Mouse (Mus musculus) cerebellum, adult 11 months (tissue): ENCODE results near the gene Mrps23.

Source experiments
- DNase-seq: peaks from one replicate; pipeline ENCODE4 v3.0.0; 2022

Mrps23 gene

DNA sequence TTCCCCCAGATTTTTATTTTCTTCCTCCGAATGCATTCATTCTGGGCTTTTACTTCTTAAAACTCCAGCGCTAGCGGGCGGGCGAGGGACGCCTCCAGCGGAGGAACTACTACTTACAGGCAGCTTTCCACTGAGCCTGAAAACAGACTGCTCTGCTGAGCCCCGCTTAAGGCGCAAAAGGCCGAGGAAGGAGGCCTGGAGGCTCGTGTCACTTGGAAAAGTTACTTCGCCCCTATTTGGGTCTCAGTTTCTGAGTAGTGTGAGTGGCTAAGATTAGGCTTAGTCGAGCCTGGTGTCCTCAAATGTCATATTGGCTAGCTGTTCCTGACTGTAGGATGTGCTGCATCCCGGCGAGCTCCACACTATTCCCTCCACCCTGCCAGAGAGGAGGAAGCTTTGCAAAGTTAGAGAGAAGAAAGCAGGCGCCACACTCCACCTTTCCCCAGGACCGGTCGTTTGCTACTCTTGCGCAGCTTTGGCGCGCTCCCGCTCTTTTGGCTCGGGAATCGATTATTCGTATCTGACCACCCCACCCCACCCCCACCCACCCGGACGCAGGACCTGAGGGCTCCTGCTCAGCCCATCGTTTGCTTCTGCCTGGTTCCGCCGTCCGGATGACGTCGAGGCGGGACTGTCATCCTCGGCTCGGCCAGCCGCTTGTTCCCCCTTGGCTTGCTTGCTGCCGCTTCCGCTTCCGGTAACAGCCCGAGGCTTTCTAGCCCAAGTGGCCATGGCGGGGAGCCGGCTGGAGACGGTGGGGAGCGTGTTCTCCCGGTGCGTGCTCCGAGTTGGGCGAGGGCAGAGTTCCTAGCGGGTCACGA is at the start of gene Mrps23:
Gene Mrps23 (plus strand): TSS at position 677 of the 821 bp plus-strand sequence.
- DNase-seq: peak; percentile 87

DNA sequence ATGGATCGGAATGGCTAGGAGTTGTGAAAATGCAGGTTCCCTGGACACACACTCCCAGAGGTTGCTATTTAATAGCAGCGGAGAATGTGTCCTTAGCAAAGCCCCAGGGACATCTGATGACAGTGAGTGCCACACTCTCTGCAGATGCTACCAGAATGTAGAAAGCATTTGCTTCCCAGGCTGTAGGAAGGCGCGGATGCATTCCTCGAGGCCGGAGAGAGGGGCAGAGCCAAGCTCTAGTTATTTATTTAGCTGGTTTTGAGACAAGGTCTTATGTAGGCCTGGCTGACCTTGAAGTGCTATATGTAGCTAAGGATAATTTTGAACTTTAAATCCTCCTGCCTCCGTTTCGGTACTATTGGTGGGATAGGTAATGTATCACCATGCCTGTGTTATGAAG is 49.7 kb upstream of the Mrps23 start:
- no peak for DNase-seq

DNA sequence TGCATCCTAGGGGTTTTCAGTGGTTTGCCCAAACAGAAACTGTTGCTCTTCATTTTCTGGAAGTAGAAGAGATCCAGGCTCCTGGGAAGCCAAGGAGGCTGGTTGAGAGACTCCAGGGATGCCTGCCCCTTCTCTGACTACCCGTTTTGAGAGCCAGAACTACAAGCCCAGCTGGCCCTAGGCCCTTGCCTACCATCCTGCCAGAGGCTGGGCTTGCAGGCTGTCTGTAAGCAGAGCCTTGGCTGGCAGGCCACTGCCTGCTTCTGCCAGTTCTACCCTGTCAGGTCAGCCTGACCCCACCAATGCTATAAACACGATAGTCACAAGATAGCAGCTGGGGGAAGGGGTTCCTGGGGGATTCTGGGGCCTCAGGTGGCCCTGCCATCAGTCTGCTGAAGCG is 48.7 kb upstream of the Mrps23 start:
- DNase-seq: no peak

DNA sequence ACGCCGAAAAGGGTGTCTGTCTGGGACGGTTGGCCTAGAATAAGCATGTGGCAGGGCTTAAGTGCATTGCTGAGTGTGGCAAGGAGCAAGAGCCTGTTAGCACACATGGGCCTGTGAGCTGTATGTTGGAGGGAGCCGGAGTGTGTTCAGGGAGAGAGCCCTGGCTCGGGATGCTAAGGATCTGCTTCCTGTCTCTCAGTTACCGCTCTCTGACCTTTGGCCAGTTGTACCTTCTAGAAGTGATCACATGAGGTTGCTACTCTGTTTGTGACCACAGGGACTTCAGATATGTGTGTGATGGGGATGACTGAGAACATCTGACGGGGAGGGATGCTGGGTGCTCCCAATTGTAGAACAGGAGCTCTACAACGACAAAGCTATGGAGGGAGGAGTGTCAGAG is 48.2 kb upstream of the Mrps23 start:
- no peak for DNase-seq

DNA sequence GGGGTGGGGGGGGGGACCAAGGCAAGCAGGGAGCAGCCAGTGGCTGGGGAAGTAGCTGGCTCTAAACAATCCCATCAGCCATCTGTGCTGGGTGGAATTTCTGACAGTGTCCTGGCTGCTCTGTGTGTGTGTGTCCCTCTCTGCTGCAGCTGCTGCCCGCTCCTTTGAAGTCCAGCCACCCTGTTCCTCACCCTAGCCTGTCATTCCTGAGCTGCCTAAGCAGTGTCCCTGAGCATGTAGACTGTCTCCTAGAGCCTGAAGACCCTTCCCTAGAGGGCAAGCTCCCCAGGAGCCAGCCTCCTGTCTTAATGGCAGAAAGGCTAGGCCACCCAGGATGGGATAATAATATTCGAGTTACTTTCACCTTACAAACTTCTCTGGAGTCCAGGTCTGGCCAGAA is 47.8 kb upstream of the Mrps23 start:
- no peak for DNase-seq

DNA sequence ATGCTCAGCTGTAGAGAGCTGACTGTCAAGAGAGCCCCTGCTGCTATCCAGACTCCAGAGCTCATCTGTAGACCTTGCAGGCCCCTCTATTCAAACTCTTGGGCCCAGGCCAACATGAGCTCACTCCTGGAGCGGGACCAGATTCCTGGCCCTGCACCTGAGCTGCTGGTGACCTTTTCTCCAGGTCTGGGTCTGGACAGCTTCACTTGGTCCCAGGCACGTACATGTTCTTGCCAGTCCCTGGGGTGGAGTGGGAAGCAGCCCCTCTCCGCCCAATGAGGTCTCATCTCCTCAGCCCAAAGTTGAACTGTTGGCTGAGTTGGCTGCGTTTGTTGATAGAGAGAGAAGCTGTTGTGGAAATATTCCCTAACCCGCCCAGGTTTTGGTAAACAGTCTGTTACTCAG is 45.3 kb upstream of the Mrps23 start:
- DNase-seq: peak; percentile 64

DNA sequence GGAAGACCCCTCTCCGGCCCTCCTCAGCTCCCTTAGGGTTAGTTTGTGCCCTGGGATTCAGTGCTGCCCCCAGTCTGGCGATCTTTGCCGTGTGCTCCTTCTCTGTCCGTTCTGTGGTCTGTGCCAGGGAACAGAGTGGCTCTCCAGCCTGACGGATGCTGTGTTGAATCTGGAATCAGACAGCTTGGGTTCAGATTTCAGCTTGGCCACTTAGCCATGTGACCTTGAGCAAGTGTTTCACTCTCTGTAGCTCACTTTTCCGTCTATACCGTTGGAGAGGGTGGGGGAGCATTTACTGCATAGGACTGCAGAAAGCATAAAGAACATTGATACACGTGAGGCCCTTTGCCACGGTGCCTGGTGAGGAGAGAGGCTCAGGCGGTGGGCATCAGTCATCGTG is 44.8 kb upstream of the Mrps23 start:
- no peak for DNase-seq

DNA sequence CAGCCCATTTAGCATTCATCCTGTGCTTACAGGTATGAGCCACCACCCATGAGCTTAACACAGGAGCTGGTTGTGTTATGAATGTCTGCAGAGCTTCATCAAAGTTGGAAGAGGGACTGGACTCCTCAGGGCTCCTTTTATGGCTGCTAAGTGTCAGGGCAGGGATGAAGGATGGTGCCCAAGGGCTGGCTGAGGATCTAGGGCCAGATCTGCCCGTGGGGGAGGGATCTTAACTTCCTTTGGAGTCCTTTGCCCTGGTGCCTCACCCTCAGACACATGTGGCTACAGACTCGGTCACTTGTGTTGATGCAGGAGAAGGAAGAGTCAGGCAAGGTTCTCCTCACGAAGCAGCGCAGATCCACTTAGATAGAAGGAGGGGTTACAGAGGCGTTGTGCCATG is 43.9 kb upstream of the Mrps23 start:
- DNase-seq: no peak

DNA sequence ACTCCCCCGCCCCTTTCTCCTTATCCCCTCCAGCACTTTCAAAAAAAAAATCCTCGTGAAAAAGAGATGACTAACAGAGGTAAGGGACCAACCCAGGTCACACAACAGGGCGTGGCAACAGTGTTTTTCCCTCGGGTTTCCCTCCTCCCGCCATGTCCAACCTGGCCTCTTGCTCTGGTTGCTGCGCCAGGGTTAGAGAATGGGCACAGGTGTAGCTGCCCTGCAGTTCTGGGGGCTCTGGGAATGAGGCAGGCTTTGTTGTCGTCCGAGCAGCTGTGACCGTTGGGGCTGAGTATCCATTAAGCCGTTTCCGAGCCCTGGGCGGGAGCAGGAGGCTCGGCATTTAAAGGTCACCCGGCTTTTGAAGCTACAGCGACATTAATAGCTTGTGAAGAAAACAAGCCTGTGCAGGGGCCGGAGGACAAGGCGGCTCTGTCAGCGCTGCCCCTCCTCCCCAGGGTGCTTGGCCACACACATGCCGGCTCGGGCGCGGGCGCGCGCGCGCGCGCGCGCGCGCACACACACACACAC is 43.1 kb upstream of the Mrps23 start:
- peak; percentile 77 for DNase-seq

DNA sequence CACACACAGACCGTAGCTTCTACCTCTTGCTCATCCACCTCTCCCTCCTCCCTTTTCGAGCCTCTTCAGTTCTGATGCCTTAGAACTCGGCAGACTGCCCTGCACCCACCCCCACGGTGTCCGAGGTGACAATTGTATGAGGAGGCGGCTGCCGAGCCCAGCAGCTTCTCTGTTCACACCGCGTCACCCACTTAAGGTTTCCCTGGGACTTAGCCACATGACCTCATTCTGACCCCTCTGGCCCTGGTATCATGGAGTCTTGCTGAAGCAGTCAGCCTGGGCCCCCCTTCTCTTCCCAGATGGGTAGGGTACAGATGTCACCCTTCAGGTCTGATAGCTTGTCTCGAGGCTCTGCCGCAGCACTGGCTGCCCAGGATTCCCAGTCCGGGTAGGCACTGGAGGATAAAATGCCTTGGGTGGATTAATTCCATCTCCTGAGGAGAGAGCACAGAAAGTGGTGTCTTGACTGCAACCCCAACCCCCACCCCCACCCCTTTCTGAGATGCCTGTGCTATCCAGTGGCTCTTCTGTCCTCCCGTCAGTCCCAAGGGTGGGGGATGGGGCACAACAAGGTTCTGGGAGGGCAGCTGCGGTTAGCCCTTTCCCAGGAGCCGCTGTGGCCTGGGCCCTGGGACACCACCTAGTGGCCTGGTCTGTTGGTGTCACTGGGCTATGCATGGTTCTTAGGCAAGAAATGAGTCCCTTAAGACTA is 42.4 kb upstream of the Mrps23 start:
- peak; percentile 92 for DNase-seq

DNA sequence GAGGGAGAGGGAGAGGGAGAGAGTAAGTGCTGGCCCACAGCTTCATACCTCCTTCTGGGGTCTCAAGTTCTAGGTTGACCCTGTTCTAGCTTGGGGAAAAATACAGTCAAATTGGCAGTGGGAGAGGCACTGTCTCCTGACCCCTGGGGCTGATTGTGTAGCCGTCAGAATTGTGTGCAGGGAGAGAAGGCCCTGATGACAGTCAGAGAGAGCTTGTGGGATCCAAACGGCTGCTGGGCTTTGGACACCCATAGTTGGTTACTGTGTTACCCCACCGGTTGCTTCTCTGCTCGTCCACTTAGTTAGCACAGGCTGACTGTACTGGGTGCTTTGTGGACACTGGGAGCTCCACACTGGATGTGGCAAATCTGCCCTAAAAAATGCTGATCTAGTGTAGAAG is 41.4 kb upstream of the Mrps23 start:
- no peak for DNase-seq

DNA sequence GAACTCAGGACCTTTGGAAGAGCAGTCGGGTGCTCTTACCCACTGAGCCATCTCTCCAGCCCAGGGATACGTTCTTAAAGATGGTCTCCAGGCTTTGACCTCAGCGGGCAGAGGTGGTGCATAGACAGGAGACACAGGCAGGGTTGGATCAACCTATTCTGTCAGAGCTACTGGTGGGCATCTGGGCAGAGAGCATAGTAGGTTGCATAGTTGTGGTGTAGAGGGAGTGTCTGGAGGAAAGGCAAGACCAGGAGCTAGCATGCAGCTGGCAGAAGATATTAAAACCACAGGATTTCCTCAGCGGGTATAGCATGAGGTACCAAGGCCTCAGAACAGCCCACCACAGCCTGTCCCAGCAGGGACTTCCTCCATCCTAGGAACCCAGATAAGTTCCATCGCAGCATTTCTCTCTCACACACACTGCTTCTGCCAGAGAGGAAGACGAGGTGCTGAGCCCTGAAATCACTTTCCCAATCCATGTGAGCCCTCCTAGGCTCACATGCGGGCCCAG is 39.9 kb upstream of the Mrps23 start:
- DNase-seq: no peak

DNA sequence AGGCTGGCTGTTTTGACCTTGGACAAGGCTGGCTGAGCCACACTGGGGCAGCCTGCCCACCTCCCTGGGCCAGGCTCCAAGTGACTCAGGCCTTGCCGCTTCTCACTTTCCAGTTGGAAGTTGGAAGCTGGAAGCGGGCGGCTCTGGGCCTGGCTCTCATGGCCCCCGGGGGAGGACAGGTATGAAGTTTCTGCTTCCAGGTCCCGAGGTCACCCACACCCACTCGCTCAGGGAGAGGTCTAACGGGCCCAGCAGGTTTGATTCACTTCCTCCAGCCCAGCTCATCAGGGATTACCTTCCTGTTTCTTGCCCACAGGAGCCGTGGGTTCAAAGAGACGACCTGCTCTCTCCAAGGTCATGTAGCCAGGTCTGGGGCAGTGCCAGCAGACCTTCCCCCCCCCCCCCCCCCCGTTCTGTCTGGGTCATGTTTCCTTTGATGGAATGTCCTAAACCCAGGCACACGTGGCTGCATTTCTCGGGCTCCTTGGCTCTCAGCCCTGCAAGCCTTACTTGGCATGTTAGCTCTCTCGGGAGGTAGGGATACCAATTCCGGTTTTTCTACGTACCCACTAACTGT is 39.3 kb upstream of the Mrps23 start:
- peak; percentile 61 for DNase-seq

DNA sequence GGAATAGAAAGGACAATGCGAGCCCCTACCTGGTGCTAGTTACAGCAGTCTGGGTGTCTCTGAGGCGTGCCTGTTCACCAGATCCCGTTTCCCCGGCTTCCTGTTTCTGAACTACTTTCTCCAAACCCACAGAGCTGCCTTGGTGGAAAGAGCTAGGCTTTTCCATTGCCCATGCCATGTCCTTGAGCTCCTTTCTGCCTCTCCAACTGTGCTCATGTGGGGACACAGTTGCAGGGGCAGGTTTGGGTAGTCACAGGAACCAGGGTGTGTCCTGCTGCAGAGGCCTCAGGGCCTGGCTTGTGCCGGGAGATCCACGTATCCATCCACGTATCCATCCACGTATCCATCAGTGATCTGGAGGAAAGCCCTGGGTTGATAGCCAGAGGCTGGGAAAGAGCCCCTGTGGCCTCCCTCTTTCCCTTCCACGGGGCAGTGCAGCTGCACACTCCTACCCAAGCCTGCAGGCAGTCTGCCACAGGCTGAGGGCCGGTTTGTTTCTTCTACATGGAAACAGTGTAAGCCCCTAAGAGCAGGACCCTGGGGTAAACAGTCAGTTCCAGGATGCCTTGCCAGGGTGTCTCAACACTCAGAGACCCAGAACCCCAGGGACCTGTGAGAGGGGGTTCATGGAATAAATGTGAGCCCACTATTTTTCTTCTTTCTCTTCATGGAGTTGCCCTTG is 38.4 kb upstream of the Mrps23 start:
- no peak for DNase-seq

DNA sequence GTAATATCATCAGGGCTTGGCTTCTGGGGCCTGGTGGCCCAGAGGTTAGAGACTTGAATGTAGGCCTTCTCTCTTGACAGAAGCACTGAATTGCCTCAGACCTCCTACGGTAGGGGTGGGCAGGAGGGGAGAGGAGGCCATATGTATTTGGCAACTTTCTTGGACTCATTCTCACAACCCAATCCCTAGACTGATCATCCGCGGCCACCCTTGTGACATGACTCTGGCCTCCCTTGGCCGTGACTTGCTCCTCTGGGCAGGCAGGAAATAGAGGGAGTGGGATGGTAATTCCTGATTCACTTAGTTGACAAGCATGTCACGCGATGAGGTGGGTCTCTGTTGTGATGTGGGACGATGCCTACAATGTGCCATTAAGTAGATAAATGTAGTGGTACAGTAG is 37.7 kb upstream of the Mrps23 start:
- no peak for DNase-seq

DNA sequence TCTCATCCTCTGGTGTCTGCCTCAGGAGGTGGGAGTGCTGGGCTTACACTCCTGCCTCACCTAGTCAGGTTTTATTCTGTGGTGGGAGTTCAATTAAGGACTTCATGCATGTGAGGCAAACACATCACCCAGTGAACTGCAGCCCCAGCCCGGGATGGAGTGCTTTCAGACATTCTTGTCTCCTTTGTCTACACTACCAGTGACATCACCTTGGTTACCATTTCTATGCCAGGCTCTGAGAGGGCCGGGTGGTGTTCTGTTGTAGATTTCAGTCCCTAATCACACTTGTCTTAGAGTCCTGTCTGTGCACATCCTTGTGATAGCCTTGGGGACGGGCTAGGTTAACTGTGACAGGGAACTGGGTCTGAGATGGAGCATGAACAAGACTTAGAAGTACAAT is 35.6 kb upstream of the Mrps23 start:
- DNase-seq: no peak

DNA sequence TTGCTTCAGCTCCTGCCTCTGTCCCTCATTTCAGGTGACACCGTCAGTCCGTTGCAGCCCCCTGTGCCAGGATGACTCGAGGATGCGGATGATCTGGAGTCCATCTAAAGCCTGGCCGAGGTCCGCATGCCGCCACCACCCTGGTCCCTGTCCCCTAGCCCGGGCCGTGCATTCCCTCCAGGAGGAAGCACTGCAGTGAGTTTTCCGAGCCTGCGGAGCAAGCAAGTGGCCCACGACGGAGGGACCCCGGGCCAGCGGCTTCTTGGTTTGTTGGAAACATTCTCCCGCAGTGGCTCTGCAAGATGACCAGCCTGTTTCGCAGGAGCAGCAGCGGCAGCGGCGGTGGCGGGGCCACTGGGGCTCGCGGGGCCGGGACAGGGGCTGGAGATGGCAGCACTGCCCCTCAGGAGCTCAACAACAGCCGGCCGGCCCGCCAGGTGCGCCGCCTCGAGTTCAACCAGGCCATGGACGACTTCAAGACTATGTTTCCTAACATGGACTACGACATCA is 34.6 kb upstream of the Mrps23 start:
- no peak for DNase-seq

DNA sequence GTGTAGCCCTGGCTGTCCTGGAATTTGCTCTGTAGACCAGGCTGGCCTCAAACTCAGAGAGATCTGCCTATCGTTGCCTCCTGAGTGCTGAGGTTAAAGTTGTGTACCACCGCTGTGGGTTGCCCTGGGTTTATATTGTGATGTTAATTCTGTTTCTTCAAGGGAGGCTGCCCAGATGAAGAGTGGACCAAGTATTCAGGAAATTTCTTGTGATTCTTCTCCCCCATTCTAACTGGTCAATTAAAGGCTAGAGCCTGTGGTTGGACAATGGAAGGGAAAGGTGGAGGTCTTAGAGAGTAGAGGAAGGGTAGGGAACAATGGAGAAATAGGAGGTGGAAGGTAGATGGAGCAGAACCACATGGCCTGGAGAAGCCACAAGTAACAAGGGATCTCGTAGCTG is 33.6 kb upstream of the Mrps23 start:
- DNase-seq: no peak

DNA sequence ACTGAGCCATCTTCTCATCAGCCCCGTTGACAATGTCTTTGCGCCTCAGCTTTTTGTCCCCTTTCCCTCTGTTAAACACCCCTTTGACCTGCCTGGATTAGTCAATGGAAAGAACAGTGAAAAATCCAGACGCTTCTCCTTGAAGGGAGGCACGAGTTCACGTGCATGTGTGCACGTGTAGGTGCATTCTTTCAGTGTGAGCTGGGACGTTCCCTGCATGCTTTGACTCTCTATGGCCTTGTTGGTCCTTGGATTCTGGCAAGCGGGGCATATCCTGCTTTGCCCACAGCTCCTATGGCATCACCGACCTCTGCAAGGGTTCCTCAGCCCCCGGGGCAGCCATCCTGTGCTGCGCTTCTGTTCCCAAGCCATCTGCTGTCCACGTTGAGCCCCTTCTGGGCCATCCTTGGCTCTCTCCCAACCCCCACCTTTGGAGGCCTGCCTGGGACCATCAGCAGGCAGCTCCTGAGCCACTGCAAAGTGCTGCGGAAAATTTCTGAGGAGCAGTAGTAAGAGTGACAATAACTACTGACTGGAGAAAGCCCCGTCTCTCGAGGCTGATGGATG is 32.2 kb upstream of the Mrps23 start:
- DNase-seq: no peak

DNA sequence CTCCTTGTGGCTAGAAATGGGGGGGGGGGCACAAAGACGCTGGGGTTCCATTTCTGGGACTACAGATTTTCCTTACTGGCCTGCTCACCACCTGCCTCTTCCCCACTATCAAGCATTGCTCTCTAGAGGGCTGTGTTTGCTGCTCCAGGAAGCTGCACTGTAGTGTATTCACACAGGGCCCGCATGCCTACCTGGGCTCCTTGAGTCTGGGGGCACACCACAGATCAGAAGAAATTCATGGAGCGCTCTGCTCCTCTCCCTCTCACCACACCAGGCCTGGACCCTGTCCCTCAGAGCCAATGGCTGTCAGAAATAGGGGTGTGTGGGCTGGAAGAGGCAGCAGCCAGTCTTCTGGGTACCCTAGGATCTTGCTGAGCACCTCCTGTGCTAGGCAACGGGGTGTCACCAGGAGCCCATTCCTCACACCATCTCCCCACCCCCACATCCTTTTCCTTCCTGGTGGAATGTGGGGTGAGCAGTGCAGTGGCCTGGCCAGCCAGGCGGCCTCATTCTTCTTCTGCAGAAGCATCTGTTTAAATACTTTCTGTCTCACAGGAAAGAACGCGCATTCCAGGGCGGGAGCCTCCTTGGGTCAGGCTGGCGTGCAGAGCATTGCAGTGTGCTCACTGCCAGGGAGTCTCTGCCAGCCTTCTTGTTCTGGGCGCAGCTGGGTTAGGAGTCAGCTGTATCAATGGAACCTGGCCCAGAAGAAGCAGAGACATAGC is 31.4 kb upstream of the Mrps23 start:
- DNase-seq: no peak

DNA sequence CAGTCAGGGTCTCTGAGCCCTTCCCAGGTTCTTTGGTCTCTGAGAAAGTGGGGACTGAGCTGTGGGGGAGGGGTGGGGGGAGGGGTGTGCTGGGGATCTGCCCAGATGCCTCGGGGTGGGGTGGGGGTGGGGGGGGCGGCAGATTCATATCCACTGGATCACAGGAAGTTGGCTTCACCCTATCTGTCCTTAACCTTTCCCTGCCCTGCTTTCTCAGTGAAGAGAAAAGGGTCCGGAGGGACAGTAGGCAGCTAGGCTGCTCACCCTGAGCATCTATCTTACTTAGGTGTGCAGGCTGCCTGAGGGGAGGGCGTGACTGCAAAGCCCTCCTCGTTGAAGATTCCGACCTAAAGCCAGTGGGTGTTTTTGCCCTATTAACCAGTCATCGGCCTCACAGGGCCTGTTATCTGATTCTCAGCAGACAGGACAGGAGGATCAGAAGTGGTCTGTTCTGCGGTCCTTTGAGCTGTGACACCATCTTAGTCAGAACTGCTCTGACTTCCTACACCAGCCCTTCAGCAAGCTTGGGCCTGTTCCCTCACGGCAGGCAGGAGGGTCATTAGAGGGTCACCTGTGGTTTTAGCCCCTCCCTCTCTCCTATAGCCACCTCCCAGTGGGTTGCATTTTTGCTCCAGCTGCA is 30.7 kb upstream of the Mrps23 start:
- DNase-seq: no peak
